Mouse (Mus musculus) kidney, embryonic 15.5 days (tissue): ENCODE results near the gene Tmem256. TPM values are rescaled to one million over a fixed set of nuclear protein-coding genes. Genes with fewer than 3 reads are reported as not detected.

Source experiments
- ATAC-seq: fragments of 200-750 bp; cut with Nextera tagmentation; replicated peaks from 2 replicates; pipeline ENCODE4 v1.8.0; 2017; ENCODE audit warnings: moderate TSS enrichment; ENCODE audit not compliant: low FRiP score
- H3K27ac ChIP-seq: fragments of 300-500 bp; sonication (generic); 2 replicates; pipeline ENCODE4 v1.5.1; 2015; ENCODE audit warnings: mild to moderate bottlenecking, inconsistent platforms
- H3K27me3 ChIP-seq: fragments of 300-500 bp; sonication (generic); 2 replicates; pipeline ENCODE4 v1.6.1; 2015; ENCODE audit warnings: inconsistent platforms
- H3K36me3 ChIP-seq: fragments of 300-500 bp; sonication (generic); 2 replicates; pipeline ENCODE4 v1.6.1; 2015; ENCODE audit warnings: inconsistent platforms
- H3K4me1 ChIP-seq: fragments of 300-500 bp; sonication (generic); 2 replicates; pipeline ENCODE4 v1.6.1; 2015; ENCODE audit warnings: inconsistent platforms
- H3K4me2 ChIP-seq: fragments of 300-500 bp; sonication (generic); 2 replicates; pipeline ENCODE4 v1.6.1; 2015; ENCODE audit warnings: moderate library complexity, mild to moderate bottlenecking, inconsistent platforms
- H3K4me3 ChIP-seq: fragments of 300-500 bp; sonication (generic); replicated peaks from 2 replicates; pipeline ENCODE4 v1.5.1; 2015; ENCODE audit warnings: mild to moderate bottlenecking, inconsistent platforms
- H3K9ac ChIP-seq: fragments of 300-500 bp; sonication (generic); 2 replicates; pipeline ENCODE4 v1.6.1; 2015; ENCODE audit warnings: mild to moderate bottlenecking, inconsistent platforms
- H3K9me3 ChIP-seq: fragments of 300-500 bp; sonication (generic); replicated peaks from 2 replicates; pipeline ENCODE4 v1.6.1; 2016; ENCODE audit warnings: inconsistent platforms
- WGBS: fragments of 180-500 bp; shearing (Covaris S2); methylation state at CpG from one replicate; pipeline ENCODE4 v1.1.7; 2015; ENCODE audit warnings: mixed read lengths; 5-methylcytosine and 5-hydroxymethylcytosine counted together
- polyA plus RNA-seq: library from polyadenylated mRNA; unstranded; fragments of >200 nt; fragmentation: Nextera tagmentation; extraction: Ambion mirVana; gene quantifications from 2 replicates; pipeline ENCODE4 v1.2.1, GENCODE M21; 2015

Tmem256 gene
- polyA plus RNA-seq, 1 experiment from 2014 or later = 409 TPM

DNA sequence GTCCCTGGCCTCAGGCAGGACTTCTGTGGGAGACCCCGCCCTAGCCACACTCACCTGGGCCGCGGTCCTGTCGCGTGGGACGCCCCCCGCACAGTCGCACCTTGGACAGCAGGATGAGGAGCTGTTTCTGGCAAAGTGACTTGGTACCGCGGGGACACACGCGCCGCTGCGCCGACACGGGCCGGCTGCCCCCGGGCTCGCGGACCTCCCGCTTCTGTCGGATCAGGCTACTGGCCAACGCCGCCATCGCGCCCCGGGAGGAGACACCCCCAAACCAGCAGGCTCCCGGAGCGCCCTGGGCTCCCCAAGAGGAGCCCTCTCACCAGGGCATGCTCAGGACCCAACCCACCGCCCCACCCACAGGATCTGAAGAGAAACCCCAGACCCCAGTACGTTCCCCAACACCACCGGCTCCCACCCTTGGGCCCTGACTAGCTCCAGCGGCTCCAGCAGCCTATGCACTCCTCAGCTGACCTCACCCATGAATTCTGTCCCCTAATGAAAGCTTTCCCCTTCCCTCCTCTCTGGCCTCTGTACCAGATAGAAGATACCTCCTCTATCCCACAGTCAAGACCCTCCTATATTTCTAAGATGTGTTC is 36.8 kb upstream of the Tmem256 start, which contains the start of gene Fgf11:
TSS of gene Fgf11 (minus strand) at position 479 of the 599 bp plus-strand sequence.
- H3K36me3 ChIP-seq = no peaks in the 10 kb centered on the region
- peaks cover 63% of the 10 kb centered on the region for H3K4me1 ChIP-seq
- no peak for ATAC-seq
- peak within 1 kb of the TSS; percentile 61 for H3K4me3 ChIP-seq
- peaks cover 62% of the 10 kb centered on the region for H3K27me3 ChIP-seq
- peak within 1 kb of the TSS; percentile 83 for H3K27ac ChIP-seq
- peak within 1 kb of the TSS; percentile 93 for H3K4me2 ChIP-seq
- peak within 1 kb of the TSS; percentile 62 for H3K9ac ChIP-seq
- no peaks in the 10 kb centered on the region for H3K9me3 ChIP-seq
- WGBS = under 1% methylated on average over 32 of the region's 33 CpGs

DNA sequence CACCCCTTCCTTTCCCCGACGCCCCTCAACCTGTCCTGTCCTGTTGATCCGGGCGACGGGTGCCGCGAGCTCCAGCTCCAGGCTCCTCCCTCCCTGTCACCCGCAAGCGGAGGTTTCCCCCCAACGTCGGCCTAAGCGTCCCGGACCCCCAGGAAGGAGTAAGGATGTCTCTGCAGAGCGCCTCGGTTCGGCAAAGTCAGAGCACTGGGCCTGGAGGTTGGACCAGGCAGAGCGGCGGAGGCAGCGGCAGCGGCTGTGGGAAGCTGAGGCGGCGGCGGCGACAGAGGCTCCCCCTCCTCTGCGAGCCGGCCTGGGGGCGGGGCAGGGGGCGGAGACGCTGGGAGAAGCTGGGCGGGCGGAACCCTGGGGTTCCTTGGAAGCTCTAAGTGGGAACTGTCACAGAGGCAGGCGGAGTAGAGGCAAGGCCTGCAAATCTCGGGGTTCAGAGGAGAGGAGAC is 35.6 kb upstream of the Tmem256 start:
- Histone ChIP-seq H3K4me3 (peak overlapping the region; percentile 61), H3K27me3 (peaks cover 54% of the 10 kb centered on the region), H3K36me3 (no peaks in the 10 kb centered on the region), H3K4me2 (peak overlapping the region; percentile 93), H3K27ac (0 out of 2 replicates have a peak overlapping the region, but pooled peaks have one; percentile 28), H3K4me1 (peaks cover 63% of the 10 kb centered on the region), H3K9me3 (no peaks in the 10 kb centered on the region), H3K9ac (peak overlapping the region; percentile 62)
- ATAC-seq = 0 out of 2 replicates have a peak, but pooled peaks have one; percentile 5
- under 1% methylated on average over 33 of the region's 33 CpGs for WGBS

DNA sequence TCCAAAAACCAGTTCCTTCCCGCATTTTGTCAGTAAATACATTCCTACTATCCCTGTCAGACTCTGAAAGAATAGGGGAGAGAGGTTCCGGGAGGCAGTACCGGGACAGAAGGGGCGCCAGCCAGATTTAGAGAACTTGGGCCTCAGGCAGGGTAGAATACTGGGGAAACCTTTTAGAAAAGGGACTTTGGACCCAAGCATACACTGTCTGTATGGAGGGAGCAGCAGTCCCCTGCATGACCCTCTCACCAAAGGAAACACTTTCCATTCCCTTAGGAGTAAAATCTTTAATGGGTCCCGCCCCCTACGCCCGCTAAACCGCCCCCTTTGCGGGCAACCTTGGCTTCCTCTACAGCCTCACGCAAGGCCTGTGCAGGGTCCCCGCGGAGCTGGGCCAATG is 35.0 kb upstream of the Tmem256 start:
- peak overlapping the region; percentile 61 for H3K4me3 ChIP-seq
- peak overlapping the region; percentile 93 for H3K4me2 ChIP-seq
- H3K9me3 ChIP-seq = no peaks in the 10 kb centered on the region
- peaks cover 63% of the 10 kb centered on the region for H3K4me1 ChIP-seq
- H3K36me3 ChIP-seq = no peaks in the 10 kb centered on the region
- peak overlapping the region; percentile 62 for H3K9ac ChIP-seq
- ATAC-seq = peak; percentile 3; the same call in 1 of the 2 replicates
- WGBS = 2% methylated on average over 12 of the region's 12 CpGs
- peaks cover 48% of the 10 kb centered on the region for H3K27me3 ChIP-seq
- H3K27ac ChIP-seq = 0 out of 2 replicates have a peak overlapping the region, but pooled peaks have one; percentile 4

DNA sequence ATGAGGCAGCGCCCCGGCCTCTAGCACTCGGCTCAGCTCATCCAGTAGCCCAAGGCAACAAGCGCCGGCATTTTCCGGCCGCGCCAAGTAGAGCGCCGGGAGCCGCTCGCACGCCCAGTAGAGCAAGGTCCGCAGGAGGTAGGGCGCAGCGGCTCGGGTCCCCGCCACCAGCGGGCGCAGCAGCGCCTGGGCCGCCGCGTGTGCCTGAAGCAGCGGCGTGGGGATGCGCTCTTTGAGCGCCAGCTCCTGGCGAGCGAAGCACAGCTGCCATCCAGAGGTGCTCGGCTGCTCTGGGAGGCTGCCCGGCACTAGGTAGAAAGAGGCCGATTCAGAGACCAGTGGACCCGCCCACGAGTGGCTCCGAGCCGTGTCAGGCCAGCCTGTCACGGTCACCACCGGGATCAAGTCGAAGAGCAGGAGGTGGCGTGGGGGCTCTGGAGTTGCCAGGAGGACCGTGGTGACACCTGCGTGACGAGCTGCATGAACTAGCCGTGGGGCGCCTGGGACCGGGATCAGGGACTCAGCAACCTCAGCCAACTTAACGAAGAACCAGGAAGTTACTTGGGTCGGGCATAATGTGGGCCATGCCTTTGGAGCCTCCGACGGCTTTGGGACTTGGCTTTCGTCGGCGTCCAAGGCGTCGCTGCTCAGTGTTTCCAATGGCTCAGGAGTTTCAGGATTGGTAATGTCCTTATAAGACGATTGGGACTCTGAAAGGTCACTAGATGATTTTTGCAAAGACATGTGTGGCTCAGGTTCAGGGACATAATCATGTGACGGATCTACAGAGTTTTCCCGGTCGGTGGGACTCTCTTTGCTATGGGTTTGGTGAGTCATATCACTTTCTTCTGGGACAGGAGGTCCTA is 34.3 kb upstream of the Tmem256 start:
- Histone ChIP-seq H3K27ac (no peak overlapping the region), H3K4me3 (peak overlapping the region; percentile 61), H3K36me3 (no peaks in the 10 kb centered on the region), H3K4me1 (peaks cover 61% of the 10 kb centered on the region), H3K4me2 (peak overlapping the region; percentile 93), H3K9ac (peak overlapping the region; percentile 62), H3K27me3 (peaks cover 47% of the 10 kb centered on the region), H3K9me3 (no peaks in the 10 kb centered on the region)
- WGBS = 1% methylated on average over 60 of the region's 60 CpGs
- peak; percentile 52 for ATAC-seq

DNA sequence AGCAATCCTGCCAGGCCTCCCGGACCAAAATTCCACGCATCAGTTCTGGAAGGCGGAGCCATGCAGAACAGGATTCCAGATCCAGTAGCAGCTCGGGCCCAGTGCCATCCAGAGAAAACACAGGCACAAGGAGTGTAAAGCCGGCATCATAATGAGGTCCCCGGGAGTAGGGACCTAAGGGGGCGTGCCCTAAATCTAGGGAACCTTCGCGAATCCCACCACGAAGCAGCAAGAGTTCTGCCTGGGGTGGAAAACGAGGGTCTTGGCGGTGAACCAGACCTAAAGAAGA is 33.7 kb upstream of the Tmem256 start:
- Histone ChIP-seq H3K9me3 (no peaks in the 10 kb centered on the region), H3K4me3 (peak overlapping the region; percentile 61), H3K9ac (peak overlapping the region; percentile 46), H3K36me3 (no peaks in the 10 kb centered on the region), H3K27ac (no peak overlapping the region), H3K27me3 (peaks cover 47% of the 10 kb centered on the region), H3K4me1 (peaks cover 55% of the 10 kb centered on the region), H3K4me2 (peak overlapping the region; percentile 93)
- WGBS = 7% methylated on average over 12 of the region's 12 CpGs
- ATAC-seq = no peak

DNA sequence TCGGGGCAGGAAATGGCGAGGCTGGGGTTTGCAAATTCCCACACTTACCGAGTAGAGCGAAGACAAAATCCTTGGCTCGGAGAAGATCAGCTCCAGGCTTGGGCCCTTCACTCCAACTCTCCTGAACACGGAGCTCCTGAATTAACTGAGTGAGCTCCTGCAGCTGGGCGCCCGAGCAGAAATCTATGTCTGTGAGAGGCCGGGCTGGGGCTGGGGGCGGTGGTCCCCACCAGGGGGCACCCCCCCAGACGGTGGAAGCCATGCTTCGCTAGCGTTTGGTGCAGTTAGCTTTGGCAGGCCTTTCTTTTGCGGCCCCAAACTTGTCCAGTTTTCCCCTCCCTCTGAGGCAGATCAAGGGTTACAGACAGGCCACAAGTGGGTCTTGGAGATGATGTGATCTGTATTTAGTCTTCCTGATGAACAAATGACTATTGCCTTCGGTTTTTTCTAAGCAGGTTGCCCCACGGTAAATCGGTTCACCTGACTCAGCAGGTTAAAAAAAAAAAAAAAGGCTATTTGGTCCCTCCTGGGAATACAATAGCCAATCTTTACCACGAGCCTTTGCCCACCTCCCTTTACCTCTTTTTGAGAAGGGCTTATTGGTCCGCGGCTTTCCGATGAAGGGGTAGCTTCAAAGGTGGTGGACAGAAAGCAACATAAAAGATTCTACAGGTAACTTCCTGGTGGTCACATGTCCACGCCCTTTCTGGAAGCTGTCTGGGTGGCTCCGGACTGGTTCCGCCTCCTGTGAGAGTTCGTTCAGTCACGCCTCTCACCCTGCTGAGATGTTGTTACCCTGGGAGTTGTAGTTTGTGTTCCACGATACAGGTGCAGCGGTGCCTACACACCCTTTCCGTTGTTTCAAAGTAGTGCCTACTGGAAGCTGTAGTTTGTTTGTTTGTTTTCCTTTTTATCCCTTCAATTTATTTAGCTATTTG is 33.1 kb upstream of the Tmem256 start, which contains the start of gene Tmem102:
TSS of gene Tmem102 (minus strand) at position 653 of the 938 bp plus-strand sequence.
- peaks cover 47% of the 10 kb centered on the region for H3K27me3 ChIP-seq
- H3K27ac ChIP-seq = no peak within 1 kb of the TSS
- H3K4me2 ChIP-seq = peak within 1 kb of the TSS; percentile 93
- no peaks in the 10 kb centered on the region for H3K9me3 ChIP-seq
- H3K36me3 ChIP-seq = no peaks in the 10 kb centered on the region
- no peak for ATAC-seq
- peak within 1 kb of the TSS; percentile 46 for H3K9ac ChIP-seq
- 6% methylated on average over 29 of the region's 29 CpGs for WGBS
- peaks cover 49% of the 10 kb centered on the region for H3K4me1 ChIP-seq
- peak within 1 kb of the TSS; percentile 61 for H3K4me3 ChIP-seq

DNA sequence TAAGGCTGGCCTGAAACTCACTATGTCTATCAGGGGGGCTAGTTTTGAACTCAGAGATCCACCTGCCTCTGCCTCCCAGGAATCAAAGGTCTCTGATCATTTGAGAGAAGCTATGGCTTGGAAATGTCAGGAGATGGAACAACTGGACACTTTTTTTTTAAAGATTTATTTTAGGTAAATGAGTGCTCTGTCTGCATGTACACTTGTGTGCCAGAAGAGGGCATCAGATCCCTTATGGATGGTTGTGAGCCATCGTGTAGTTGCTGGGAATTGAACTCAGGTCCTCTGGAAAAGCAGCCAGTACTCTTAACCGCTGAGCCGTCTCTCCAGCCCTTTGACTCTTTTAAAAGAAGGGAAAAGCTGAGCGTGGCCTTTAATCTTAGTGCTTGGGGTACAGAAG is 31.9 kb upstream of the Tmem256 start:
- H3K9me3 ChIP-seq = no peaks in the 10 kb centered on the region
- ATAC-seq = no peak
- H3K4me2 ChIP-seq = no peak overlapping the region
- H3K4me1 ChIP-seq = peaks cover 38% of the 10 kb centered on the region
- H3K4me3 ChIP-seq = no peak overlapping the region
- H3K36me3 ChIP-seq = no peaks in the 10 kb centered on the region
- peaks cover 44% of the 10 kb centered on the region for H3K27me3 ChIP-seq
- WGBS = 88% methylated on average over 4 of the region's 4 CpGs
- H3K27ac ChIP-seq = no peak overlapping the region
- H3K9ac ChIP-seq = no peak overlapping the region

DNA sequence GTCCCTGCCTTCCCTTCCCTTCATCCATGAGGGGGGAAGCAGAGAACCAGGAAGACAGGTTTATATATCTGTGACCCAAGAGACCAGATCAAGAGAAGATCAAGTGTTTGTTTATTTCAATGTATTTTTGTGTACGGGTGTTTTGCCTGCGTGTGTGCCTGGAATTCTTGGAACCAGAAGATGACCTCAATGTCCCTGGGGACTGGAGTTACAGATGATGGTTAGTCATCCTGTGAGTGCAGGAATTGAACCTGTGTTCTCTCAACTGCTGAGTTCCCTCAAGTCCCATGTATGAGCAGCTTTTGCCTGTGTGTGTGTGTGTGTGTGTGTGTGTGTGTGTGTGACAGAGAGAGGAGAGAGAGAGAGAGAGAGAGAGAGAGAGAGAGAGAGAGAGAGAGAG is 30.7 kb upstream of the Tmem256 start:
- Histone ChIP-seq H3K4me2 (no peak overlapping the region), H3K4me3 (no peak overlapping the region), H3K27ac (no peak overlapping the region), H3K27me3 (peaks cover 32% of the 10 kb centered on the region), H3K4me1 (peaks cover 25% of the 10 kb centered on the region), H3K9me3 (no peaks in the 10 kb centered on the region), H3K36me3 (no peaks in the 10 kb centered on the region), H3K9ac (no peak overlapping the region)
- no peak for ATAC-seq
- 78% methylated on average over 2 of the region's 2 CpGs for WGBS

DNA sequence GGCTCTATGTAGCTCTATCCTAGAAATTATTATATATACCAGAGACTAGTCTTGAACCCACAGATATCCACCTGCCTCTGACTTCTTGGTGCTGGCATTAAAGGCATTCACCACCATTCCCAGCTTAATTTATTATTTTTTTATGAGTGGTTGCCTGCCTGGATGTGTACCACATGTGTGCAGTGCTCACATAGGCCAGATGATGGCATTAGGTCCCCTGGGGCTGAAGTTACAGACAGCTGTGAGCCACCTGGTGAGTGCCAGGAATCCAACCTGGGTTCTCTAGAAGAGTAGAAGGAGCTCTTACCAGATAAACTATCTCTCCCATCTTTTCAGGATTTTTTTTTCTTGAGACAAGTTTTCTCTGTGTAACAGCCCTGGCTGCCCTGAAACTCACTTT is 28.0 kb upstream of the Tmem256 start:
- no peaks in the 10 kb centered on the region for H3K9me3 ChIP-seq
- no peak overlapping the region for H3K4me2 ChIP-seq
- no peak overlapping the region for H3K4me3 ChIP-seq
- H3K9ac ChIP-seq = no peak overlapping the region
- ATAC-seq = no peak
- peaks cover 3% of the 10 kb centered on the region; the same call in 1 of the 2 replicates for H3K4me1 ChIP-seq
- peaks cover 13% of the 10 kb centered on the region for H3K27me3 ChIP-seq
- no peaks in the 10 kb centered on the region for H3K36me3 ChIP-seq
- H3K27ac ChIP-seq = no peak overlapping the region

DNA sequence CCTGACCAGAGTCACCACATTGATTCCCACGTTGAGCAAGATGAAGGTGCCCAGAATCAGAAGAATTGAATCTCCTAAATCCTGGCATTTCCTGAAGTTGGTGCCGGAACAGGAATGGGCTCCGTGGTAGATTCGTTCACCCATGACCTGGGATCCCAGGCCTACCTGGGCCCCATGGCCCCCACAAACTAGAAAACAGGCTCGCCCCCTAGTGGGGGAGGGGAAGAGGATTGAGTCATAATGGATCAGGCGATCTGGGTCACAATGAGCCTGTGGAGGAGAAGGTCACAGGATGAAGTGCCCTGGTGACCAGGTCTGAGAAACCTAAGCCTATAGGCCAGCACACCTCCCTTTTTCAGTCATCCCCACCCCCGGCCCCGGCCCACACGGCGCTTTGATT is 23.2 kb upstream of the Tmem256 start, which contains the start of gene Gm39566:
TSS of gene Gm39566 (minus strand) at position 144 of the 400 bp plus-strand sequence.
- no peak within 1 kb of the TSS for H3K4me2 ChIP-seq
- no peak within 1 kb of the TSS for H3K9ac ChIP-seq

DNA sequence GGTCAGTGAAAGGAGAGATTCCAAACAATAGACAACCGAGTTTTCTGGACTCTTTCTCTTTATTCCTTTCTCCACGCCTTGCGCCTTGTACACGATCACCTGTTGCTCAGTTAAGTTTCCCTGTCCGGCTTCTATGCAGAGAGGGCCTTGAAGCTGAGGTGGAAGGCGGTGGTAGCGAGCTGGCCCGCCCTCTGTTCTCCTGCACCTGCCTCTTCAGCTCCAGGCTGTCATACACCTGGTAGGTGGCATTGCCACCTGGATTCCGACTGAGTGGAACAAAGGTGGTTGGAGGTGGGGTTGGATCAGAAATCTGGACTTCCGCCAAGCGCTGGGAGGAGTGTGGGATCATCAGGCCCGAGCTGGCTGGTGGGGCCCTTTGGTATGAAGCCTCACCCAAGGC is 21.8 kb upstream of the Tmem256 start:
- H3K36me3 ChIP-seq = no peaks in the 10 kb centered on the region
- H3K9me3 ChIP-seq = 0 out of 2 replicates have a peak, but pooled peaks cover 8% of the 10 kb centered on the region
- no peak overlapping the region for H3K4me2 ChIP-seq
- no peak overlapping the region for H3K4me3 ChIP-seq
- H3K9ac ChIP-seq = no peak overlapping the region
- no peak overlapping the region for H3K27ac ChIP-seq
- no peak for ATAC-seq
- H3K4me1 ChIP-seq = peaks cover 4% of the 10 kb centered on the region; the same call in 1 of the 2 replicates
- H3K27me3 ChIP-seq = no peaks in the 10 kb centered on the region
- 91% methylated on average over 12 of the region's 12 CpGs for WGBS

More for the DNA sequence above, 23.2 kb upstream of the Tmem256 start, which contains the start of gene Gm39566:
- H3K27me3 ChIP-seq = no peaks in the 10 kb centered on the region
- no peak for ATAC-seq
- peaks cover 4% of the 10 kb centered on the region; the same call in 1 of the 2 replicates for H3K4me1 ChIP-seq
- H3K9me3 ChIP-seq = 0 out of 2 replicates have a peak, but pooled peaks cover 8% of the 10 kb centered on the region
- no peak within 1 kb of the TSS for H3K27ac ChIP-seq
- 52% methylated on average over 10 of the region's 10 CpGs for WGBS
- no peaks in the 10 kb centered on the region for H3K36me3 ChIP-seq
- no peak within 1 kb of the TSS for H3K4me3 ChIP-seq
